Mouse (Mus musculus) MEL (cell line): Measurements from ENCODE around the gene Sorbs1.

Source experiments
- JUND ChIP-seq: IDR thresholded peaks from 2 replicates; pipeline ENCODE4 v1.6.1; 2011; ENCODE audit warnings: low read depth, mild to moderate bottlenecking, improper control_type of control experiment, low read length
- KAT2A ChIP-seq: conservative IDR thresholded peaks from 2 replicates; pipeline ENCODE4 v1.6.1; 2012; ENCODE audit warnings: low read depth, low read length, improper control_type of control experiment, inconsistent platforms

GRCm38 (mm10) chr19:40379081-40379480 lies 134.5 kb downstream of the Sorbs1 start:
- TF ChIP-seq JUND (no peak), KAT2A (no peak)
